In genomic region chr2:26915927-26916728, GRCm38 (mm10) we compare ENCODE assay signal across 8 mouse cellular contexts. TPM values are rescaled to one million over a fixed set of nuclear protein-coding genes. Genes with fewer than 3 reads are reported as not detected.
DNase-seq lines count a peak whose midpoint lies in the region; ATAC-seq and TF ChIP-seq lines count a peak whose summit lies in the region.

Gene Surf2 (plus strand): TSS chr2:26916367.
Gene Surf1 (minus strand): TSS chr2:26916530.

- DNase-seq in G1E (ENCODE audit: low spot score) = peak; percentile 81
- peak; percentile 83 for DNase-seq in cerebellum, adult 9-10 months
- DNase-seq in layer of hippocampus, adult 9-10 months (ENCODE audit: low spot score) = peak; percentile 64
- peak; percentile 49 to 68 for DNase-seq in thymus, adult 18-20 months

- peaks cover 87% of the 10 kb centered on the region for H3K36me3 ChIP-seq in G1E (replicated peaks)
- H3K36me3 ChIP-seq in lung, embryonic 15.5 days = peaks cover 65% of the 10 kb centered on the region

- TF ChIP-seq POLR2A in olfactory bulb, adult 2 months (IDR thresholded peaks at IDR 0.05; ENCODE audit: insufficient read depth, low read depth, low read length) = peak; percentile 38; the same call in 1 of the 2 replicates

- peak within 1 kb of the TSS; percentile 96 for H3K4me2 ChIP-seq in lung, embryonic 15.5 days

- 2% methylated on average over 47 of the region's 47 CpGs for WGBS in lung, embryonic 15.5 days
- 1% methylated on average over 47 of the region's 47 CpGs for WGBS in olfactory bulb, adult 2 months

- H3K27ac ChIP-seq in lung, embryonic 15.5 days = peak within 1 kb of the TSS; percentile 69
- H3K27ac ChIP-seq in olfactory bulb, adult 2 months (ENCODE audit: insufficient read depth, low read depth, low read length) = peak within 1 kb of the TSS; percentile 17; the same call in 1 of the 2 replicates

- peak within 1 kb of the TSS; percentile 72 for H3K9ac ChIP-seq in lung, embryonic 15.5 days

- peaks cover 82% of the 10 kb centered on the region for H3K4me1 ChIP-seq in G1E (ENCODE audit: insufficient read depth, low read depth, low read length)
- H3K4me1 ChIP-seq in lung, embryonic 15.5 days = peaks cover 42% of the 10 kb centered on the region
- peaks cover 25% of the 10 kb centered on the region for H3K4me1 ChIP-seq in olfactory bulb, adult 2 months (ENCODE audit: control insufficient read depth, insufficient read depth, low read length)

- H3K27me3 ChIP-seq in G1E (ENCODE audit: insufficient read depth, low read length) = no peaks in the 10 kb centered on the region
- no peaks in the 10 kb centered on the region for H3K27me3 ChIP-seq in lung, embryonic 15.5 days

- H3K4me3 ChIP-seq in G1E (ENCODE audit: low read depth, low read length) = peak within 1 kb of the TSS; percentile 86
- H3K4me3 ChIP-seq in lung, embryonic 15.5 days = peak within 1 kb of the TSS; percentile 80
- peak within 1 kb of the TSS; percentile 80 for H3K4me3 ChIP-seq in olfactory bulb, adult 2 months (ENCODE audit: insufficient read depth, low read depth, low read length)

- H3K9me3 ChIP-seq in G1E (replicated peaks) = no peaks in the 10 kb centered on the region
- H3K9me3 ChIP-seq in lung, embryonic 15.5 days = no peaks in the 10 kb centered on the region

- peak; percentile 73 for ATAC-seq in G1E (ENCODE audit: extremely low read depth, insufficient number of reproducible peaks, low FRiP score, poor library complexity, severe bottlenecking)
- ATAC-seq in frontal cortex, adult (ENCODE audit: low TSS enrichment) = peak; percentile 79
- ATAC-seq in hematopoietic stem cell, adult 5-6 weeks (replicated peaks in 1 of 2; ENCODE audit: insufficient read depth in 1 of 2, low FRiP score in 2 of 2, low TSS enrichment in 1 of 2, low read depth in 1 of 2, poor library complexity in 2 of 2, severe bottlenecking in 2 of 2) = peak; percentile 85 to 89
- ATAC-seq in lung, embryonic 15.5 days (ENCODE audit: borderline replicate concordance, extremely low read depth, low FRiP score, low TSS enrichment) = peak; percentile 70; the same call in 1 of the 2 replicates

- no peak for TF ChIP-seq CTCF in G1E (IDR thresholded peaks at IDR 0.05; ENCODE audit: low read depth, low read length)
- no peak for TF ChIP-seq CTCF in olfactory bulb, adult 2 months (IDR thresholded peaks at IDR 0.05; ENCODE audit: insufficient read depth, low read depth, low read length)

RNA-seq across cellular contexts. Expression of gene Surf2, which starts in this region (rescaled TPM):
- 69.6 and 91.3 TPM in 2 replicates for total RNA-seq in G1E (2014; fragmentation: Nextera tagmentation)
- 73.8 and 81.8 TPM in 2 replicates for total RNA-seq in G1E (2017)
- 5.7 and 11.1 TPM in 2 replicates for polyA plus RNA-seq in G1E (2012)
- total RNA-seq in hematopoietic stem cell, adult 5-6 weeks (2017) = 83.3 and 94.2 TPM in 2 replicates
- 37.6 and 38.3 TPM in 2 replicates for polyA plus RNA-seq in lung, embryonic 15.5 days (2015; fragmentation: Nextera tagmentation; extraction: Ambion mirVana)
- not detected in 2 replicates for polyA plus RNA-seq in olfactory bulb, adult 2 months (2012; ENCODE audit: insufficient read depth, insufficient read length, low replicate concordance, missing spikeins)

RNA-seq across cellular contexts. Expression of gene Surf1, which starts in this region (rescaled TPM):
- 119 and 128 TPM in 2 replicates for total RNA-seq in G1E (2014; fragmentation: Nextera tagmentation)
- 85.6 and 102 TPM in 2 replicates for total RNA-seq in G1E (2017)
- polyA plus RNA-seq in G1E (2012) = 25.5 and 38.1 TPM in 2 replicates
- 60.8 and 67.5 TPM in 2 replicates for total RNA-seq in hematopoietic stem cell, adult 5-6 weeks (2017)
- polyA plus RNA-seq in lung, embryonic 15.5 days (2015; fragmentation: Nextera tagmentation; extraction: Ambion mirVana) = 52.4 and 56.8 TPM in 2 replicates
- polyA plus RNA-seq in olfactory bulb, adult 2 months (2012; ENCODE audit: insufficient read depth, insufficient read length, low replicate concordance, missing spikeins) = not detected in 2 replicates

Comparison
In these comparisons a context has a peak if more than half of its experiments do, and no peak if none do; other contexts are left out.
1. Peak in every context shown above with its lines: DNase-seq, ATAC-seq, H3K4me3 ChIP-seq and H3K27ac ChIP-seq.